Mouse (Mus musculus) thymus, adult 2 months (tissue): ENCODE results near the gene Mtmr3.

ENCODE experiments used
- CTCF ChIP-seq: fragments of 200-500 bp; IDR thresholded peaks from 2 replicates; pipeline ENCODE4 v1.5.1; 2012; ENCODE audit warnings: mild to moderate bottlenecking, control low read depth, low read length, moderate library complexity, borderline replicate concordance; ENCODE audit not compliant: control insufficient read depth, poor library complexity, insufficient read depth; ENCODE audit errors: extremely low read depth
- POLR2A ChIP-seq: fragments of 200-500 bp; IDR thresholded peaks from 2 replicates; pipeline ENCODE4 v1.6.1; 2012; ENCODE audit warnings: mild to moderate bottlenecking, low read length, control low read depth, moderate library complexity; ENCODE audit not compliant: control insufficient read depth, poor library complexity, insufficient read depth; ENCODE audit errors: extremely low read depth

DNA sequence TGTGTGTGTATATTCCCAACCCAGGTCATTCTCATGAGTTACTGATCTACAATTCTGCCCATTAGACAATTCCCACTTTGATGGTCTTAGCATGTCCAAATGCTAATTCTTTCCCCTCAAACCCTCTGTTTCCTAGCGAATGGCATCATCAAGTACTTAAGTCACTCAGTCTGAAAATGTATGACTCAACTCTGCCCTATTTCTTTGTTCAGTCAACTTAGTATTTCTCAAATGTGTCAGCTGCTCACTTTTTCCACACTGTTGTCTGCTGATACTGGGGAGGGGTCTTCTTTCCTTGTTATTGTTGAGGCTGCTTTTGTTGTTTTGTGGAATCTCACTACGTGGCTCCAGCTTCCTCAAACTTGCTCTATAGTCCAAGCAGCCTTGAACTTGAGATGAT lies 156.5 kb downstream of the Mtmr3 start:
- TF ChIP-seq POLR2A (no peak), CTCF (no peak)
